Mouse (Mus musculus): ENCODE measurements around the gene Stx18.

Stx18 gene

GRCm38 (mm10) chr5:38038710-38039592 is at the start of gene Stx18:
Gene Stx18 (plus strand): TSS chr5:38038742.
- DNase-seq = peak; percentile 84

GRCm38 (mm10) chr5:37992346-37992745 is 46.2 kb upstream of the Stx18 start:
- DNase-seq = no peak

GRCm38 (mm10) chr5:37998805-37999204 is 39.7 kb upstream of the Stx18 start:
- no peak for DNase-seq

- DNase-seq = no peak
These were observed 36.0 kb upstream of the Stx18 start for GRCm38 (mm10) chr5:38002573-38002972.

- DNase-seq = no peak
These were observed 33.8 kb upstream of the Stx18 start for GRCm38 (mm10) chr5:38004746-38005145.

- DNase-seq = no peak
These were observed 31.9 kb upstream of the Stx18 start for GRCm38 (mm10) chr5:38006415-38007347.

- DNase-seq = no peak
These were observed 29.5 kb upstream of the Stx18 start for GRCm38 (mm10) chr5:38009071-38009470.

GRCm38 (mm10) chr5:38014916-38015315 is 23.6 kb upstream of the Stx18 start:
- no peak for DNase-seq

- no peak for DNase-seq
These were observed 21.6 kb upstream of the Stx18 start for GRCm38 (mm10) chr5:38016945-38017344.

GRCm38 (mm10) chr5:38027656-38028055 is 10.9 kb upstream of the Stx18 start:
- DNase-seq = no peak

GRCm38 (mm10) chr5:38038274-38038673 is 268 bp upstream of the Stx18 start:
- no peak for DNase-seq

GRCm38 (mm10) chr5:38039796-38040195 is 1.3 kb downstream of the Stx18 start:
- no peak for DNase-seq

- no peak for DNase-seq
These were observed 6.4 kb downstream of the Stx18 start for GRCm38 (mm10) chr5:38044923-38045322.

- no peak for DNase-seq
These were observed 9.6 kb downstream of the Stx18 start for GRCm38 (mm10) chr5:38048177-38048576.

- no peak for DNase-seq
These were observed 22.5 kb downstream of the Stx18 start for GRCm38 (mm10) chr5:38061051-38061450.

- DNase-seq = no peak
These were observed 24.2 kb downstream of the Stx18 start for GRCm38 (mm10) chr5:38062709-38063108.

GRCm38 (mm10) chr5:38063339-38063738 is 24.8 kb downstream of the Stx18 start:
- DNase-seq = no peak

- no peak for DNase-seq
These were observed 25.6 kb downstream of the Stx18 start for GRCm38 (mm10) chr5:38064043-38064575.

GRCm38 (mm10) chr5:38064701-38065100 is 26.2 kb downstream of the Stx18 start:
- DNase-seq = no peak

- no peak for DNase-seq
These were observed 26.9 kb downstream of the Stx18 start for GRCm38 (mm10) chr5:38065454-38065853.

- DNase-seq = no peak
These were observed 28.1 kb downstream of the Stx18 start for GRCm38 (mm10) chr5:38066606-38067005.

GRCm38 (mm10) chr5:38076326-38076725 is 37.8 kb downstream of the Stx18 start:
- DNase-seq = no peak

GRCm38 (mm10) chr5:38078575-38078974 is 40.0 kb downstream of the Stx18 start:
- DNase-seq = no peak

All from thymus, postnatal 25 days (tissue).